Mouse (Mus musculus) heart, adult 2 months (tissue): ENCODE measurements around the gene Gm49486. TPM values are rescaled to one million over a fixed set of nuclear protein-coding genes. Genes with fewer than 3 reads are reported as not detected.
A peak's percentile ranks its signal among the peaks of the same experiment; 100 is the strongest.

Experiments
- DNase-seq, 2 experiments: peaks; one replicate each; pipeline ENCODE4 v3.0.0; 2021
- H3K27ac ChIP-seq: fragments of 200-600 bp; 2 replicates; pipeline ENCODE4 v1.8.1; 2022
- H3K27me3 ChIP-seq: fragments of 200-500 bp; 2 replicates; pipeline ENCODE4 v1.6.1; 2012; ENCODE audit warnings: mild to moderate bottlenecking, low read length, inconsistent platforms, mixed read lengths; ENCODE audit not compliant: control insufficient read depth, insufficient read depth
- H3K36me3 ChIP-seq: fragments of 200-500 bp; 2 replicates; pipeline ENCODE4 v1.6.1; 2012; ENCODE audit warnings: low read length, inconsistent platforms; ENCODE audit not compliant: control insufficient read depth, insufficient read depth
- H3K4me1 ChIP-seq: fragments of 200-500 bp; 2 replicates; pipeline ENCODE4 v1.6.1; 2011; ENCODE audit warnings: low read length; ENCODE audit not compliant: control insufficient read depth, insufficient read depth
- H3K4me3 ChIP-seq: fragments of 200-600 bp; 2 replicates; pipeline ENCODE4 v1.8.1; 2022
- H3K79me2 ChIP-seq: fragments of 200-500 bp; replicated peaks from 2 replicates; pipeline ENCODE4 v1.6.1; 2012; ENCODE audit warnings: mild to moderate bottlenecking, inconsistent platforms, low read length, moderate library complexity, mixed read lengths; ENCODE audit not compliant: control insufficient read depth, insufficient read depth
- H3K9ac ChIP-seq: fragments of 200-500 bp; 2 replicates; pipeline ENCODE4 v1.6.1; 2012; ENCODE audit warnings: low read depth, mild to moderate bottlenecking, control low read depth, inconsistent platforms, low read length, mixed read lengths
- CTCF ChIP-seq: fragments of 200-600 bp; IDR thresholded peaks from 2 replicates; pipeline ENCODE4 v1.8.1; 2022; ENCODE audit warnings: antibody characterized with exemption, mild to moderate bottlenecking, moderate library complexity
- EP300 ChIP-seq: fragments of 200-500 bp; IDR thresholded peaks from 2 replicates; pipeline ENCODE4 v1.6.1; 2011; ENCODE audit warnings: low read depth, low read length, control low read depth; ENCODE audit not compliant: insufficient read depth
- POLR2A ChIP-seq: fragments of 200-500 bp; IDR thresholded peaks from 2 replicates; pipeline ENCODE4 v1.6.1; 2011; ENCODE audit warnings: mild to moderate bottlenecking, low read depth, low read length, control low read depth; ENCODE audit not compliant: insufficient read depth
- WGBS: fragments of 180-500 bp; shearing (Covaris S2); methylation state at CpG from one replicate; pipeline ENCODE4 v1.1.7; 2018; 5-methylcytosine and 5-hydroxymethylcytosine counted together
- intact Hi-C: fragments of 180-260 bp; cut with DNase I; formaldehyde crosslinking; loops from one replicate; pipeline ENCODE4 v1.15.1; 2025
- polyA plus RNA-seq: library from polyadenylated mRNA; depleted of rRNA; stranded (reverse); fragments of >200 nt; gene quantifications from 2 replicates; pipeline ENCODE4 v1.2.3, GENCODE M21; 2012
- total RNA-seq, 2 experiments: library from RNA; stranded (reverse); gene quantifications; 2 replicates each; pipeline ENCODE4 v1.2.3; 2021

Gene Gm49486
- total and polyA plus RNA-seq, 3 experiments: 0.39 to 1.4 (median 0.61) TPM

DNA sequence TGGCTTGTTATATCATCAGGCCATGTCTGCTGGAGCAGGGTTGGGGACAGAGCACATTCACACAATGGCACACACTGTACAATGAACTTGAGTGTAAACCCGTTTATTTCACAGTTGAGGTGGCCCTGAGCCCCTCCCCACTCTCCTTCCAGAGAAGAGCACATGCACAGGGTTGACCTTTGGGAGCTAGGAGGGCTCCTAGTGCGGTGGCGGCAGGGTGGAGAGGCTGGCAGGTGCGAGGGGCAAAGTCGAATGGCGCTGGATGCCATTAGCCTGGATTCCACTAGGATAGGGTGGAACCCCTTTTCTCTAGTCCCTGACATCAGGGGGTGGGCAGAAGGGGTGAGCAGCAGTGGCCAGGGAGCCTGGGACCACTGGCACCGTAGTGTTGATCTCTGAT lies 57.0 kb downstream of the Gm49486 start:
- Histone ChIP-seq H3K36me3 (no peaks in the 10 kb centered on the region), H3K4me1 (no peaks in the 10 kb centered on the region), H3K79me2 (no peaks in the 10 kb centered on the region), H3K4me3 (no peak overlapping the region), H3K27me3 (no peaks in the 10 kb centered on the region), H3K27ac (no peak overlapping the region), H3K9ac (no peak overlapping the region)
- intact Hi-C loops: loop anchor here (5.0 kb wide), 1 partner anchor 39 kb away; no protein-coding TSS in a partner anchor
- TF ChIP-seq CTCF (no peak), POLR2A (no peak), EP300 (no peak)
- DNase-seq: no peak
- 86% methylated on average over 7 of the region's 7 CpGs for WGBS

DNA sequence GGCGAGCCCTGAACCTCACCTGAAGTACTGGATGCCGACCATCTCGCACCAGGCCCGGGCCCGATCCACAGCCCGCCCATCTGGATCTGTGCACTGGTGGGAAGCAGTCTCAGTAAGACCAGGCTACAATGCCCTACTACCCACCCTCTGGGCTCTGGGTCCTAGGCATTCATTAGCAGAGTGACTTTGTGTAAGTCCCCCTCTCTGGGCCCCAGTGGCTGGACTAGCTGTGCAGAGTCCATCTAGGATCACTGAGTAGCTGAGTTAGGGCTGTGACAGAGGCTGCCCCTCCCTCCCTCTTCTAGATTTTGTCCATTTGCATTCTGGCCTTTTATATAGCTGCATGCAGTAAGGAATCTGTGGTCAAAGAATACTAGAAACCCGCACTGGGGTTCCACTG lies 57.9 kb downstream of the Gm49486 start:
- Histone ChIP-seq H3K4me1 (no peaks in the 10 kb centered on the region), H3K27ac (no peak overlapping the region), H3K36me3 (no peaks in the 10 kb centered on the region), H3K9ac (no peak overlapping the region), H3K4me3 (no peak overlapping the region), H3K79me2 (no peaks in the 10 kb centered on the region), H3K27me3 (no peaks in the 10 kb centered on the region)
- TF ChIP-seq EP300 (no peak), CTCF (no peak), POLR2A (no peak)
- intact Hi-C loops: loop anchor here (5.0 kb wide), 1 partner anchor 40 kb away; no protein-coding TSS in a partner anchor
- 95% methylated on average over 7 of the region's 7 CpGs for WGBS
- DNase-seq: no peak

DNA sequence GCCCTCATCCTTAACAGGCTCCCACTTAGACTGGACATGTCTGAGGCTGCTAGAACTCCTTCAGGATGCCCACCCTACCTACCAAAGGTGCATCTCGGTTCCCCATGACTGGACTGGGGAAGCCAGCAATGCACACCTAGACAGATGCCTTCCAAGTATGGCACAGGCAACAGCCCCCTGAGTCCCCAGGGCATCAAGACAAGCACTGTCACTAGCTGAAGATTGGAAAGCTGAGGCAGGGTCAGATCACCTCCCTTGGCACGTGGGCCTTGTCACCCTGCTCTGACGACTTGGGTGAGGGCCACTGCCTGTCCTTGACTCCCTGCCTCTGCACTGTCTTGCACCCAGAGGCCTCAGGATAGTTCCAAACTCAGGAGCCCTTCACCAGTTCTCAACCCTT lies 59.2 kb downstream of the Gm49486 start:
- intact Hi-C loops: loop anchor here (5.0 kb wide), 1 partner anchor 41 kb away; no protein-coding TSS in a partner anchor
- H3K36me3 ChIP-seq: no peaks in the 10 kb centered on the region
- H3K4me1 ChIP-seq: no peaks in the 10 kb centered on the region
- no peak overlapping the region for H3K4me3 ChIP-seq
- H3K9ac ChIP-seq: no peak overlapping the region
- no peak for DNase-seq
- 88% methylated on average over 3 of the region's 3 CpGs for WGBS
- TF ChIP-seq POLR2A (no peak), EP300 (no peak), CTCF (no peak)
- H3K27me3 ChIP-seq: no peaks in the 10 kb centered on the region
- H3K79me2 ChIP-seq: no peaks in the 10 kb centered on the region
- no peak overlapping the region for H3K27ac ChIP-seq

DNA sequence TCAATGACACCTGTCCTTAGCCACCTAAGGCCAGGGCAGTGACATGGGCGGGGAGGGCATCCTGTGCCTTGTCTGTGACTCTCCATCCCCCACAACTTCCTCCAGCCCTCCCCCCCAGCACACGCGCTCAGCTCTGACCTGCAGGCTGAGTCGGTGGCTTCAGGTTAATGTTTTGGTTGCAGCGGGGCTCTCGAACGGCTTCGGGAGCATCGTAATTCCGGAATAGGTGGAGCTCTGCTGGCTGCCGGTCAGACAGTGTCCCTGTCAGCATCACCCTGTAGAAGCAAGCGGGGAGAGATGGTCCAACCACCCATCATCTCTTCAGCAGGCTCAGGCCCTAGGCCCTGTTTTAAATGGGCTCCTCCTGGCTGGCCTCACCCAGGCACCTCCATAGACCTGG lies 60.2 kb downstream of the Gm49486 start:
- Histone ChIP-seq H3K4me3 (no peak overlapping the region), H3K27ac (no peak overlapping the region), H3K36me3 (no peaks in the 10 kb centered on the region), H3K4me1 (no peaks in the 10 kb centered on the region), H3K27me3 (no peaks in the 10 kb centered on the region), H3K9ac (no peak overlapping the region), H3K79me2 (no peaks in the 10 kb centered on the region)
- TF ChIP-seq CTCF (no peak), POLR2A (no peak), EP300 (no peak)
- DNase-seq: no peak
- intact Hi-C loops: loop anchor here (5.0 kb wide), 1 partner anchor 42 kb away; no protein-coding TSS in a partner anchor
- 85% methylated on average over 12 of the region's 12 CpGs for WGBS

DNA sequence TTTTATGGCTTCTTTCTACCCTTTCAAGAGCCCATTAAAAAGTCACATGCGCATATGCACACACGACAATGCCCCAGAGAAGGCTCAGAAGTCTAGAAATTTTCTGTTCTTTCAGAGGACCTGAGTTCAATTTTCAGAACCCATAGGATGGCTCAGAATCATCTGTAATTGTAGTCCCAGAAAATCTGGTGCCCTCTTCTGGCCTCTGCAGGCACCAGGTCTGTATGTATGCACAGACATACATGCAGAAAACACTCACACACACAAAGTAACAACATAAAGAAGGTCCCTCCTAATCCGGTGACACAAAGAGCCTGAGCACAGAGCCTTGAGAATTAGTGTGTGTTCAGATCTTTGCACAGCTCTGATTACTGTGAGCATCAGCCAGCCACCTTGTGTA lies 61.1 kb downstream of the Gm49486 start:
- intact Hi-C loops: no loop called here
- H3K9ac ChIP-seq: no peak overlapping the region
- no peak overlapping the region for H3K4me3 ChIP-seq
- TF ChIP-seq POLR2A (no peak), CTCF (peak; percentile 30)
- 96% methylated on average over 3 of the region's 3 CpGs for WGBS
- H3K4me1 ChIP-seq: no peaks in the 10 kb centered on the region
- no peak for DNase-seq
- H3K27ac ChIP-seq: no peak overlapping the region
- H3K79me2 ChIP-seq: no peaks in the 10 kb centered on the region
- H3K27me3 ChIP-seq: no peaks in the 10 kb centered on the region
- H3K36me3 ChIP-seq: no peaks in the 10 kb centered on the region

DNA sequence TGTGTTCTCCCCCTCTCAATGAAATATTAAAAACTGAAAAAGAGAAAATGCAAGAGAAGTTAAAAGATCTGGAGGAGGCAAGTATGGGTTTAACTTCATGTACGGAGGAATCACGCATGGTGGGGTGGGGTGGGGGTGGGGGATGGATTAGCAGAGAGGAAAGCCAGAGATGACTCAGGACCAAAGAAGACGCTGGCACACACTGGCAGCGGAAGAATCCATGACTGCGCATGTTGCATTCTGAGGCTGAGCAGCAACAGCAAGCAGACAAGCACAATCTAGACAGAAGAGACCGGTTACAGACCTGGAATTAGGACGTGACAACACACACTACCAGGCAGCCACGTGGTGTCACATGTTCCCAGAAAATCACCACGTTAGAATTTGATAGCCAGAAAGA lies 63.6 kb downstream of the Gm49486 start:
- no peak overlapping the region for H3K27ac ChIP-seq
- H3K4me3 ChIP-seq: no peak overlapping the region
- no peak for TF ChIP-seq CTCF
- no peak for TF ChIP-seq EP300
- TF ChIP-seq POLR2A: no peak
- H3K36me3 ChIP-seq: no peaks in the 10 kb centered on the region
- intact Hi-C loops: no loop called here
- no peaks in the 10 kb centered on the region for H3K79me2 ChIP-seq
- H3K9ac ChIP-seq: no peak overlapping the region
- H3K4me1 ChIP-seq: no peaks in the 10 kb centered on the region
- H3K27me3 ChIP-seq: no peaks in the 10 kb centered on the region
- DNase-seq: no peak
- 88% methylated on average over 9 of the region's 9 CpGs for WGBS
